Mouse (Mus musculus): Measurements from ENCODE around the gene Brpf3.
"Not testable (repeated sequence)": the region's sequence is repeated elsewhere in the genome, so short reads cannot be mapped to it uniquely, and the experiment has no call there.

The Brpf3 gene

DNA sequence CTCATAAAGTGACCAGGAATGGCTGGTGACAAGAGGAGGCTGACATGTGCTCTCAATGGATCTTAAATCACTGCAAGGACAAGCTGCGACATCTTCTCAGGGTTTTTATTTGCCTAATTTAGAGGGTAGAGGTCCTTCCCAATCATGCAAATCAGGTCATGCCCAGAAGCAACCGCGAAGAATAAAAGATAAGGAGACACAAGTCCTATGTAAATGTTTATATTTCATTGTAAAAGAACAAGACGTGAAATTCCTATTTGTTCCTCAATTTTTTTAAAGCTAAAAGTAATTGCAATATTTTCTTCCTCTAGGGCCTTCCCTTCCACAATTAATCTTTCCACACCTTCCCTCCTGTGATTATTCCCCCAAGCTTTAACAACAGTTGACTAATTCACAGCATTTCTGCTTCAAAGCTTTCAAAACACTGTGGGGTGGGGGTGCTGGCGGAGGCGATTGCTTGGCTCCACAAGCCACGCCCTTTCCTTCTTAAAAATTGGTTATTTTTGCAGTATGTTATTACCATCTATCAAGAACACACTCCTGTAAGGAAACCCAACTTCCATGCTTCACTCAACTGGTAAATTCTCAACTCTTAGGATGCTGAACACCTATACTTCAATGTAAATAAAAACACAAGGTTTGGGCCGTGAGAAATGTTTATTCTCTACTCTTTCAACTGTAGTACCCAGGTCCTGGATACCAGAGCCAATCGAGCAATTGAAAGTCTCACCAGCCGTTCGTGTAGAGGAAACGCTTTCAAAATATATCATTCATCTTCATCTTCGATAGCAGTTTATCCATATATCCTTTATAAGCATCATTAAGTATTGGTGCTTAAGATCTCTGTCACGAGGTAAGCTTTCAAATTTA lies 1.4 kb upstream of the Brpf3 start:
- peak in 1 of 2 experiments; percentile 37 for DNase-seq

DNA sequence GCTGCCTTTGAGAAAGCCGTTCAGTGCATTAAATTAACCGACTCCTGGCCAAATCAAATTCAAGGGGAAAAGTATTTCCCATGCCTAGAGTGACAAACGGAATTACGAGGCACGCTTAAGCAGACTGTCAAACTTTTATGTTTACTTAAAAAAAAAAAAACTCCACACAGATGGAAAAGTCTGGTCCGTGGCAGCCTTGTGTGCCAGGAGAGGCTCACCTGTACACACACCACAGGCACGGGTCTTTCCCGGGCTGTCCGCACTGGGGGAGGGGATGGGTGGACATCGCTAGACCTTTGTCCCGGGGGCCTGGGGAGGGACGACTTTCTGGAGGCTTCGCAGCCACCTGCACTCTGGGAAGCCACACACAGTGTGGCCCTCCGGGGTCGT lies 614 bp upstream of the Brpf3 start:
- no peak for DNase-seq

DNA sequence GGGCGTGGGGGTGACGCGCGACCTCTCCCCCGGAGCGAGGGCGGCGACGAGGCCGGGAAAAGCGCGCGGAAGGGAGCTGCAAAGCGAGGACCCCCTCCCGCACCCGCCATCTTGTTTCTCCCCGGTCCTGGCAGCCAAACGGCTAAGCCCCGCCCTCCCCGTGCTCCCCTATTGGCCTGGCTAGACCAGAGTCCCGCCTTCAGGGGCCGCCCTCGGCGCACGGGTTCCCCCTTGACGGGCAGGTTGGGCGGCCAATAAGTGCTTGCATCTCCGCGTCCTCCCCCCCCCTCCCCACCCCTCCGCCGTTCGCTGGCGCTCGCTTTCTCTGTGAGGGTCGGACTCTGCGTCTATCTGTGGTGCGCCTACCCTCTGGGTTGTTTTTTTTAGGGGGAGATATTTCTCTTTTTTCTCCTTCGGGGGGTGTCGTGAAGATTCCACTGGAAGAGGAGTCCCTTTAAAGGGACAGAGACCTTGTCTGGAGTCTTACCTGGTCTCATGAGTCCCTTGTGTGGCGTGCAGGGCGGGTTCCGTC lies 650 bp downstream of the Brpf3 start:
- DNase-seq, result peak; percentile 98 to 99

GRCm38 (mm10) chr17:28802006-28802481 lies 1.2 kb downstream of the Brpf3 start:
- no peak for DNase-seq

DNA sequence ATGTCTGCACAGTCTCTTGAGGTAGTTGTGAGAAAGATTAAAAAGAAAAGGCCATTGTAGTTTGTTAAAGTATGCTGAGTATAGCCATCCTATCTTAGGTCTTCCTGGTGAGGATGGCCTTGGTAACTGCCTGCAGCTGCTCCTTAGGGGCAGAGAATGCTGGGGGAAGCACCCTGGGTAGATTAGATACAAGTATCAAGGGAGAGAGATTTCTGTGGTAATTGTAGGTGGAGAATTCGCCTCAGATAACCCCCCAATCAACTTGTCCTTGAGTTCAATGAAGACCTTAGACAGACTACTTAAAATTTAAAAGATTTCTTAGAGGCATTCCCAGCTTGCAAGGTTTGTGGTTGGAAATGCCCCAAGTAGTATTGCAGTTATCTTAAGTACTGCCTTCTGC lies 2.4 kb downstream of the Brpf3 start:
- no peak for DNase-seq

GRCm38 (mm10) chr17:28804973-28805372 lies 4.1 kb downstream of the Brpf3 start:
- no peak for DNase-seq

- DNase-seq, result no peak
These were observed 5.9 kb downstream of the Brpf3 start for GRCm38 (mm10) chr17:28806770-28807169.

- DNase-seq, result no peak
These were observed 7.8 kb downstream of the Brpf3 start for GRCm38 (mm10) chr17:28808714-28809113.

GRCm38 (mm10) chr17:28809175-28809831 lies 8.4 kb downstream of the Brpf3 start:
- DNase-seq, result no peak

DNA sequence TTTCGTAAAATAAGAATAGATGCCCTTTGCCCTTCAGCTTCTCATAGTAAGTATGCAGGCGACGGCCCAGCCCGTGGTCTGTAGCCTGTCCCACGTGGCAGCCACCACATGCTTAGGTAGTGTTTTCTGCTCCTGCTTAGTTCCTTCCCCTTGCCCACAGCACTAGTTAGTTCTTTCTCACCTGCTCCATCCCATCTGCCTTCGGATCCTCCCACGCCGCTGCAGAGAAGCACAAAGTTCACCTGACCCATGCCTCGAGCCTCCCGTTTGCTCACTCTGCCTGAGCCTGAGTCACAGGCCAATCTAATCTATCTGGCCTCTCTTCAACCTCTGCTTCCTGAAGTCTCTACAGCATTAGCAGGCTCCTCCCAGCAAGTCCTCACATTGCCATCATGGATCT lies 11.5 kb downstream of the Brpf3 start:
- DNase-seq, result no peak

DNA sequence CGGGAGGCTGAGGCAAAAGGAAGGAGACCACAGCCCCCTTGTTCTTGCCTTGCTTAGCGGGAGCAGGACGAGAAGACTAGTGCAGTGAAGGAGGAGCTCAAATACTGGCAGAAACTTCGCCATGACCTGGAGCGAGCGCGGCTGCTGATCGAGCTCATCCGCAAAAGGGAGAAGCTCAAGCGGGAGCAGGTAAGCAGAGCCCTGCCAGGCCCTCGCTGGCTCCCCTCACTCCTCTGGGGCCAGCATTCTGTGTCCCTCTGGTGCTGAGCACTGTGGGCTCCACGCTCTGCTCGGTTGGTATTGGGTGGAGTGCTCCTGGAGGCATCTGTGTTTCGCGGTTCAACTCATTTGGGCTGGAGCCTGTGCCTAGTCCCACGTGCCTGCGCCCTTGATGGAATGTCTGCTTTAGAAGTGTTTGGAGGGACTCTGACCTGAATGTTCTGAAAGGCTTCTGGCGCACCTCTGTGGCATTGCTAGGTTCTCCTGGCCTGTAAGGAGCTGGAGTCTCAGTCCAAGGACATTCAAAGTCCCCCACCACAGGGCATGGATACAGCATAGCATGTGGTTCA lies 13.7 kb downstream of the Brpf3 start:
- DNase-seq, result no peak

DNA sequence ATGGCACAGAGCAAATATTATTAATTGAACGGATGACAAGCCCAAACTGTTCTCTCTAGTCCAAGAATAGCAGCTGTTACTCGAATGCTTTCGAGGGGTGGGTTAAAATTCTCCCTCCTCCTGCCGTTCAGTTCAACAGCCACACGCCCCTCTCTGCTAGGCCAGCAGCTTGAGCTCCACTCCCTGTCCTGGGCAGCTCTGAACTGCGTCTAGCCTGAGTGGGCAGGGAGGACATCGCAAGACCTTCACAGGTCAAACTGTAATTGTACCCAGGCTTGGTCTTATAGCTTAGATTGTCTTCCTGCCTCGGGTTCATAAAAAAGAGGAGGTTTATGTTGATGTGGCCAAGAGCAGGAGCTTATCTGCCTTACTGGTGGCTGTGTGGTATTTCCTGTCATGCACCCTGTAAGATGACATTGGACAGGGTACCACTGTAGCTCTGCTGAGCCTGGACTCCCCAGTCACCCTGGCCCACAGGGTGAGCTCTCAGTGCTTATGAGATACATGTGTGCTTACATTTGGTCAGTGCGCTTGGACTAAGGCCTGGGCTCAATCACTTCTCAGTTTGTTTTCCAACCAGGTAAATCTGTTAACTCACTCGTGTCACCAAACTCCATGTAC lies 14.6 kb downstream of the Brpf3 start:
- no peak for DNase-seq

DNA sequence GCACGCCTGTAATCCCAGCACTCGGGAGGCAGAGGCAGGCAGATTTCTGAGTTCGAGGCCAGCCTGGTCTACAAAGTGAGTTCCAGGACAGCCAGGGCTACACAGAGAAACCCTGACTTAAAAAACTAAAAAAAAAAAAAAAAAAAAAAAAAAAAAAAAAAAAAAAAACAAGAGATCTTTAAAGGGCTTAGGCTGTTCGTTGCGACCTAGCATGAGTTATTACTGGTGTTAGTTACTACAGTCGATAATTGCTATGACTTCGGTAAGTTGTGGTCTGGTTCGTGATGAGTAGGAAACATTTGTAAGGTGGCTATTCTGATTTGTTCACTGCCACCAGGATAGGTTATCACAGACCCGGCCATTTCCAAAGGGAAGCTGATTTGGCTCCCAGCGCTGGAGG lies 15.4 kb downstream of the Brpf3 start:
- not testable (repeated sequence) for DNase-seq

DNA sequence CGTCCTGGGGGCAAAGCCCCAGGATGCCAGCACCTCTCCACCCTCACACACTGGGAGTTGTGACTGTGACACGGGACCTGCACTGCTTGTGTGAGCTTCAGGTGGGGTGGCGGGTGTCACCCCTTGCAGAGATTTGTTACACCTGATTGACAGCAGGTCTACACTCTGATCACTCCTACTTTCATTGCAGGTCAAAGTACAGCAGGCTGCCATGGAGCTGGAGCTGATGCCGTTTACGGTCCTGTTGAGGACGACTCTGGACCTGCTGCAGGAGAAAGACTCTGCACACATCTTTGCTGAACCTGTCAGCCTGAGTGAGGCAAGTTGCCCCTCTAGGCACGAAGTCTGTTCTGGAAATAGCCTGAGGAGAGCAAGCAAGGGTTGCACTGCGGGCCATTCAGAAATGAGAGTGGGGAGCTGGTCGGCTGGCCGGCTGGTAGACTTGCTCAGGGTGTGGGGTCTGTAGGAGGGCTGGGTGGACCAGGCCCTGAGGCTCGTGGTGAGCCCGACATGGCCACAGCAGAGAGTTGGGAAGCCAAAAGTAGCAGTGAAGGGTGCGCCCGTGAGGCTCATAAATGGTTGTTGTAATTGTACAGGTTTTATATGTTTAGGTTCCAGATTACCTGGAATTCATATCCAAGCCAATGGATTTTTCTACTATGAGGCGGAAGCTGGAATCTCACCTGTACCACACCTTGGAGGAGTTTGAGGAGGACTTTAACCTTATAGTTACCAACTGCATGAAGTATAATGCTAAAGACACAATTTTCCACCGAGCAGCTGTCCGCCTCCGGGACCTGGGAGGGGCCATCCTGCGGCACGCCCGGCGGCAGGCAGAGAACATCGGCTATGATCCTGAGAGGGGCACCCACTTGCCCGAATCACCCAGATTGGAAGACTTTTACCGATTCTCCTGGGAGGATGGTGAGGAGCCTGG lies 16.3 kb downstream of the Brpf3 start:
- no peak for DNase-seq

DNA sequence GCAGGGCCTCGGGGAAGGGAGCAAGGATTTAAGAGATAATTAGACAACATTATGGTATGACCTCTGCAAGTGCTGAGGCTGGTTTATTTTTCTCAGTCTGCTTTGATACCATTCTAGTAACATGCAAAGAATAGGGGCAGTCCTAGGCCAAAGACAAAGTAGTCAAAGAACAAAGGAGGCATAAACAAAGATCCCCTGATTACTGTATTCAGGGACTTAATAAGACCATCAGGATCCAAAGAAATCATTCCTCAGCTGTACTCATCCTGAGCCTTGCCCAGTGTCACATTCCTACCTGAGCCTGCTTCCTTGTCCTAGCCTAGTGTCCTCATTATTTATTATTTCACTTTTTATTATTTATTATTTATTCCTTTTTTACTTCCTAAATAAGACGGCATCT lies 19.3 kb downstream of the Brpf3 start:
- DNase-seq, result no peak

DNA sequence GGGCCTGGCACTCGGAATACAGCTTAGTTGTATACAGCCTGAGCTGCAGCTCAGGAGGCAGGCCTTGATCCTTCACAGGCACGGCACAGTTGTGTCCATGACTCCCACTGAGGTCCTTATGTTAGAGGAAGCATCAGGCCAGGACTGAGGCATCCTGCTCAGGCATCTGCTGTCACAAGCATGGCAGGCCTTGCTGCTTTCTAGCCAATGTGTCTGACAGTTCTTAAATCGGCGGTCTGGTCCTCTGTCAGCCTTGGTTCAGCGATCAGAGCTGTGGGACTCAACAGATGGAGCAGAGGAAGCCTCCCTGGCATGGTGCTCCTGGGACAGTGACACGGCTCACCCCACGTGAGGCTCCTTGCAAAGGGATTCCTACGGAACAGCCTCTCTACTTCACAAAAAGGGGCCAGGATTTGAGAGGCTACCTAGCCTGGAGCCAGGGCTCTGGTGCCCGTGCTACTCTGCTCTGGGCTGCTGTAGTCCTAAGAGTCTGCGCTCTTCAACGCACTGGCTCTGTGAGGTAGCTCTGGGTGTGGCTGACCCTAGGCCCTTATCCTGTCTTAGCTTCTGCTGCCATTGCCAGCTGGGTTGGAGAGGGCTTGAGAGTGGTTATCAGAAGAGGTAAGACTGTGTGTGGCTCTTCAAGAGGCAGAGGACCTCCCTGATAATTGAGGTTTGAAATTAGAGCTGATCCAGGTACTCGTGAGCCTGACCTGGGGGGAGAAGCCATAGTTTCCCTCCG lies 22.3 kb downstream of the Brpf3 start:
- no peak for DNase-seq

DNA sequence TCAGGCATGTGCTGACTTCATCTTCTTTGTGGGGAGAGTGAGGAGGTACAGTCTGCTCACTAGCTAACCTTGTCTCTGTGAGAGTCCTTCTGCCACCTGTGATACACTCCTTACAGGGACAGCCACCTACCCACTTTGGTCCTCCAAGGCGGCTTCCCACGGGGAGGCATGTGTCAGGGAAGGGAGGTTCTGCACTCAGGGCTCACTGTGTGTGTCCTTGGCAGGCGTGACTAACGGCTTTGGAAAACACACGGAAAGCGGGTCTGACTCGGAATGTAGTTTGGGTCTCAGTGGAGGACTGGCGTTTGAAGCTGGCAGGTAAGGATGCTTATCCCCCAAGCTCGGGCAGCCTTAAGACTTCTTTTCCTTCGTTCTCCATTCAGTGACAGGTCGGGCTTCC lies 22.9 kb downstream of the Brpf3 start:
- no peak for DNase-seq

DNA sequence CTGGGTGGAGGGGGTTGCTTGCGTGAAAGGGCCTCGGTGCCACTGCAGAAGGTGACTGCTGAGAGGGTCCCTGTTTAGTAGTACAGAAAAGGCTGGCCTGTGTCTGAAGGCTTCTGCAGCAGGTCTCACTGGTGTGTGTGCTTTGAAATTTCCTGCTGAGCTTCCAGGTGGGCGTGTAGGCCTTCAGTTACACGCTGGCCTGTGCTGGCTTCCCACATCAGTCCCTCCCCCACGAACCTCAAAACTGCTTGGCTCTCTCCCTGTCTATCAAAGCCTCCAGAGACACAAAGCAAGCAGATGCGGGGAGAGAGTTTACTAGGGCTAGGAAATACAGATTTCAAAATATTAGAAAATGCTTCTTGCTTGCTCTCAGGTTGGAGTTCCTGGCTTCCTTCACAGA lies 24.0 kb downstream of the Brpf3 start:
- DNase-seq, result no peak

DNA sequence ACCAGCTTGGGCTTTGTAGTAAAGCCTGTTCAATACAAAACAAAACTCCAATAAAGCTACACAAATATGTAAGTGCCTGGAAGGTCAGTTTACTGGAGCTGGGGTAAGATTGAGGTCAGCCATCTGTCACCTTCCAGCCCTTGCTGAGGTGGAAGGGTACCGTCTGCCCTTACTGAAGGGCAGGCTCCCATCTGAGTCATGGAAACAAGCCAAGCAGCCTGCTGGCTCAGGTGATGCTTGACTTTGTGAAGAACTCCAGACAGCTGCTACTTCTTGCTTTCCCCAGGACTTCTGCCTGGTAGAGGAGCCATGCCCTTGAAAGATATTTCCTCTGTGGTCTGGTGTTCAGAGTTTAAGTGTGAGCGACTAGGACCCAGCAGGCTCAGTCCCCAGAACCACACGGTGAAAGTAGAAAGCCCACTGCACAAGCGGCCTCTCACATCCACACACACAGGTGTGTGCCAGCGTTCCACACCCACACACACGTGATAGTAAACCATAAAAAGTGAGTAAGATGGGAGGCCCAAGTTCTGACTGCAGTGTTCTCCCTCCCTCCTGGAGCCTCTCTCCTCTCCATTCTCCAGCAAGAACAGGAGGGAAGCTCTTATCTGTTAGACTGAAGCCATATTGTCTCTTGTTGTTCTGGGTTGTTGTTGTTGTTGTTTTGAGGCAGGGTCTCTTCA lies 24.6 kb downstream of the Brpf3 start:
- DNase-seq, result no peak

DNA sequence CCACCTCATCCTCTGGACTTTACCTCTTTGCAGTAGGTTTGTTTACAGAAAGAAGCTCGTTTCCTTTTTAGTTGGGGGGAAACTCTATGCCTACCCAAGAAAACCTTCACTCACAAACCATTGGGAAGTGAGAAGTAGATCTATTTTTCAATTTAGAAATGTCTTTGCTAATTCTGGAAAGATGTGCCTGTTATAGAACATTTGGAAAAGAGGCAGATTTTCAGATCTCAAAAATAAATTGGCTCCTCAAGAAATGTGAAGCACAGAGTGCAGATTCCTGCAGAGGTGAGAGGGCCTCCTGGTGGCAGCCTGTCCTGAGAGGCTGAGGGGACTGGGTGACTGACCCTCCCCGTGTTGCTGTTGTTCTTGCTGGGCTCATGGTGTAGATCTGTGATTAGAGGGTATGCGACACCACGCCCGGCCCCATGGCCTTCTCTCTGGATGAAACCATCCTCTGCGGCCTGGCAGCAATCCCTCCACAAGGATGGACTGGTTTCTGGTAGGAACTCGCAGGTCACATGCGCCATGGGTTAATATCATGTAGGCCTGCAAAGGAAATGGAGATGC lies 26.9 kb downstream of the Brpf3 start:
- no peak for DNase-seq
